Mouse (Mus musculus): ENCODE data around the gene Usp22.

- TF ChIP-seq CTCF (IDR thresholded peaks at IDR 0.05; ENCODE audit: borderline replicate concordance, control insufficient read depth, extremely low read depth, insufficient read depth, low read length, poor library complexity): no peak
- TF ChIP-seq POLR2A (IDR thresholded peaks at IDR 0.05; ENCODE audit: control insufficient read depth, extremely low read depth, insufficient read depth, low read length, poor library complexity): no peak
Observed at GRCm38 (mm10) chr11:61175778-61176177, 923 bp upstream of the Usp22 start.

Data from thymus, adult 2 months (tissue).